Mouse (Mus musculus): ENCODE measurements around the gene Mrpl42. TPM values are rescaled to one million over a fixed set of nuclear protein-coding genes. Genes with fewer than 3 reads are reported as not detected.

Gene Mrpl42
- total and polyA plus RNA-seq, 2 experiments from 2014 or later: 125 to 250 TPM

GRCm38 (mm10) chr10:95447954-95448353, 53.8 kb downstream of the Mrpl42 start:
- Histone ChIP-seq H3K9me3 (ENCODE audit: low read length) (no peaks in the 10 kb centered on the region), H3K4me2 (ENCODE audit: low read depth, low read length, poor library complexity, severe bottlenecking) (no peak overlapping the region), H3K36me3 (ENCODE audit: insufficient read depth, low read length) (no peaks in the 10 kb centered on the region), H3K27me3 (ENCODE audit: insufficient read depth, low read length) (no peaks in the 10 kb centered on the region), H3K27ac (ENCODE audit: low read depth, low read length) (no peak overlapping the region), H3K4me3 (ENCODE audit: low read depth, low read length) (no peak overlapping the region), H3K4me1 (ENCODE audit: insufficient read depth, low read length) (no peaks in the 10 kb centered on the region), H3K9ac (replicated peaks; ENCODE audit: low read length, poor library complexity, severe bottlenecking) (no peak overlapping the region)
- DNase-seq (ENCODE audit: low spot score): no peak
- no peak for ATAC-seq (ENCODE audit: low FRiP score)
- 95% methylated on average over 16 of the region's 16 CpGs for WGBS
- TF ChIP-seq CTCF (IDR thresholded peaks at IDR 0.05): no peak

GRCm38 (mm10) chr10:95445104-95446056, 56.4 kb downstream of the Mrpl42 start:
- H3K27me3 ChIP-seq (ENCODE audit: insufficient read depth, low read length): no peaks in the 10 kb centered on the region
- no peak overlapping the region for H3K9ac ChIP-seq (replicated peaks; ENCODE audit: low read length, poor library complexity, severe bottlenecking)
- no peak for TF ChIP-seq CTCF (IDR thresholded peaks at IDR 0.05)
- no peak overlapping the region for H3K4me3 ChIP-seq (ENCODE audit: low read depth, low read length)
- H3K36me3 ChIP-seq (ENCODE audit: insufficient read depth, low read length): no peaks in the 10 kb centered on the region
- no peak overlapping the region for H3K27ac ChIP-seq (ENCODE audit: low read depth, low read length)
- no peaks in the 10 kb centered on the region for H3K9me3 ChIP-seq (ENCODE audit: low read length)
- ATAC-seq (ENCODE audit: low FRiP score) (no peak), DNase-seq (ENCODE audit: low spot score) (peak; percentile 55)
- H3K4me2 ChIP-seq (ENCODE audit: low read depth, low read length, poor library complexity, severe bottlenecking): no peak overlapping the region
- no peaks in the 10 kb centered on the region for H3K4me1 ChIP-seq (ENCODE audit: insufficient read depth, low read length)
- 84% methylated on average over 18 of the region's 18 CpGs for WGBS

- no peak for DNase-seq (ENCODE audit: low spot score)
Observed at GRCm38 (mm10) chr10:95442334-95442733, 59.4 kb downstream of the Mrpl42 start.

GRCm38 (mm10) chr10:95440566-95440965, 61.2 kb downstream of the Mrpl42 start:
- Histone ChIP-seq H3K36me3 (ENCODE audit: insufficient read depth, low read length) (no peaks in the 10 kb centered on the region), H3K4me1 (ENCODE audit: insufficient read depth, low read length) (no peaks in the 10 kb centered on the region), H3K4me3 (ENCODE audit: low read depth, low read length) (no peak overlapping the region), H3K9ac (replicated peaks; ENCODE audit: low read length, poor library complexity, severe bottlenecking) (no peak overlapping the region), H3K9me3 (ENCODE audit: low read length) (no peaks in the 10 kb centered on the region), H3K27ac (ENCODE audit: low read depth, low read length) (no peak overlapping the region), H3K4me2 (ENCODE audit: low read depth, low read length, poor library complexity, severe bottlenecking) (no peak overlapping the region), H3K27me3 (ENCODE audit: insufficient read depth, low read length) (no peaks in the 10 kb centered on the region)
- 47% methylated on average over 2 of the region's 2 CpGs for WGBS
- ATAC-seq (ENCODE audit: low FRiP score) (no peak), DNase-seq (ENCODE audit: low spot score) (no peak)
- TF ChIP-seq CTCF (IDR thresholded peaks at IDR 0.05): peak; percentile 7; the same call in 1 of the 2 replicates

More at GRCm38 (mm10) chr10:95442334-95442733, 59.4 kb downstream of the Mrpl42 start:
- H3K4me1 ChIP-seq (ENCODE audit: insufficient read depth, low read length): no peaks in the 10 kb centered on the region
- no peaks in the 10 kb centered on the region for H3K36me3 ChIP-seq (ENCODE audit: insufficient read depth, low read length)
- 83% methylated on average over 4 of the region's 4 CpGs for WGBS
- no peak overlapping the region for H3K27ac ChIP-seq (ENCODE audit: low read depth, low read length)
- H3K4me2 ChIP-seq (ENCODE audit: low read depth, low read length, poor library complexity, severe bottlenecking): no peak overlapping the region
- H3K9ac ChIP-seq (replicated peaks; ENCODE audit: low read length, poor library complexity, severe bottlenecking): no peak overlapping the region
- H3K27me3 ChIP-seq (ENCODE audit: insufficient read depth, low read length): no peaks in the 10 kb centered on the region
- no peak for ATAC-seq (ENCODE audit: low FRiP score)
- TF ChIP-seq CTCF (IDR thresholded peaks at IDR 0.05): no peak
- H3K4me3 ChIP-seq (ENCODE audit: low read depth, low read length): no peak overlapping the region
- H3K9me3 ChIP-seq (ENCODE audit: low read length): no peaks in the 10 kb centered on the region

- H3K9me3 ChIP-seq (ENCODE audit: low read length): no peaks in the 10 kb centered on the region
- H3K27me3 ChIP-seq (ENCODE audit: insufficient read depth, low read length): no peaks in the 10 kb centered on the region
- WGBS: 92% methylated on average over 10 of the region's 10 CpGs
- no peak for TF ChIP-seq CTCF (IDR thresholded peaks at IDR 0.05)
- DNase-seq (ENCODE audit: low spot score) (no peak), ATAC-seq (ENCODE audit: low FRiP score) (no peak)
- no peaks in the 10 kb centered on the region for H3K36me3 ChIP-seq (ENCODE audit: insufficient read depth, low read length)
- no peak overlapping the region for H3K27ac ChIP-seq (ENCODE audit: low read depth, low read length)
- no peaks in the 10 kb centered on the region for H3K4me1 ChIP-seq (ENCODE audit: insufficient read depth, low read length)
- no peak overlapping the region for H3K9ac ChIP-seq (replicated peaks; ENCODE audit: low read length, poor library complexity, severe bottlenecking)
- H3K4me3 ChIP-seq (ENCODE audit: low read depth, low read length): no peak overlapping the region
- H3K4me2 ChIP-seq (ENCODE audit: low read depth, low read length, poor library complexity, severe bottlenecking): no peak overlapping the region
Observed at GRCm38 (mm10) chr10:95439718-95440339, 61.9 kb downstream of the Mrpl42 start.

- no peak for ATAC-seq (ENCODE audit: low FRiP score)
- Histone ChIP-seq H3K4me3 (ENCODE audit: low read depth, low read length) (no peak overlapping the region), H3K4me2 (ENCODE audit: low read depth, low read length, poor library complexity, severe bottlenecking) (no peak overlapping the region), H3K27ac (ENCODE audit: low read depth, low read length) (no peak overlapping the region), H3K27me3 (ENCODE audit: insufficient read depth, low read length) (no peaks in the 10 kb centered on the region), H3K36me3 (ENCODE audit: insufficient read depth, low read length) (no peaks in the 10 kb centered on the region), H3K9ac (replicated peaks; ENCODE audit: low read length, poor library complexity, severe bottlenecking) (no peak overlapping the region), H3K9me3 (ENCODE audit: low read length) (no peaks in the 10 kb centered on the region), H3K4me1 (ENCODE audit: insufficient read depth, low read length) (no peaks in the 10 kb centered on the region)
- WGBS: 78% methylated on average over 11 of the region's 11 CpGs
- DNase-seq (ENCODE audit: low spot score): no peak
- TF ChIP-seq CTCF (IDR thresholded peaks at IDR 0.05): no peak
Observed at GRCm38 (mm10) chr10:95438941-95439340, 62.8 kb downstream of the Mrpl42 start.

Other genes starting within 250 kb of the Mrpl42 start
- gene Cradd, start 177.8 kb downstream of the Mrpl42 start, total RNA-seq (2014; rRNA removed): 8.2 and 10.3 TPM in 2 replicates
- 9.2 and 11.5 TPM in 2 replicates for gene Cradd, start 177.8 kb downstream of the Mrpl42 start, polyA plus RNA-seq (2015; fragmentation: Nextera tagmentation; extraction: Ambion mirVana)
- 68.4 and 72.1 TPM in 2 replicates for gene Socs2, start 84.8 kb downstream of the Mrpl42 start, total RNA-seq (2014; rRNA removed)
- gene Socs2, start 84.8 kb downstream of the Mrpl42 start, polyA plus RNA-seq (2015; fragmentation: Nextera tagmentation; extraction: Ambion mirVana): 102 and 107 TPM in 2 replicates
- 230 and 286 TPM in 2 replicates for gene Ube2n, start 13.2 kb upstream of the Mrpl42 start, total RNA-seq (2014; rRNA removed)
- 321 and 322 TPM in 2 replicates for gene Ube2n, start 13.2 kb upstream of the Mrpl42 start, polyA plus RNA-seq (2015; fragmentation: Nextera tagmentation; extraction: Ambion mirVana)
- 65.9 and 81.4 TPM in 2 replicates for gene Nudt4, start 62.2 kb upstream of the Mrpl42 start, total RNA-seq (2014; rRNA removed)
- 53.1 and 58.5 TPM in 2 replicates for gene Nudt4, start 62.2 kb upstream of the Mrpl42 start, polyA plus RNA-seq (2015; fragmentation: Nextera tagmentation; extraction: Ambion mirVana)
- not detected in 2 replicates for gene Anapc15-ps, start 171.5 kb upstream of the Mrpl42 start, total RNA-seq (2014; rRNA removed)
- gene Anapc15-ps, start 171.5 kb upstream of the Mrpl42 start, polyA plus RNA-seq (2015; fragmentation: Nextera tagmentation; extraction: Ambion mirVana): not detected in 2 replicates

All from midbrain, postnatal 0 days (tissue).